Mouse (Mus musculus) bone marrow, adult 2 months (tissue): ENCODE measurements around the gene Olfr739. TPM values are rescaled to one million over a fixed set of nuclear protein-coding genes. Genes with fewer than 3 reads are reported as not detected.

ENCODE experiments used
- H3K27ac ChIP-seq: fragments of 200-500 bp; 2 replicates; pipeline ENCODE4 v1.5.1; 2012; ENCODE audit warnings: low read depth, mild to moderate bottlenecking, control low read depth, inconsistent platforms, low read length; ENCODE audit not compliant: control insufficient read depth, poor library complexity, insufficient read depth
- H3K4me1 ChIP-seq: fragments of 200-500 bp; 2 replicates; pipeline ENCODE4 v1.6.1; 2011; ENCODE audit warnings: low read length; ENCODE audit not compliant: control insufficient read depth, insufficient read depth
- H3K4me3 ChIP-seq: fragments of 200-500 bp; replicated peaks from 2 replicates; pipeline ENCODE3; 2011; ENCODE audit warnings: mild to moderate bottlenecking, low read depth, low read length, control low read depth; ENCODE audit not compliant: control insufficient read depth
- CTCF ChIP-seq: fragments of 200-500 bp; IDR thresholded peaks from 2 replicates; pipeline ENCODE4 v1.5.1; 2011; ENCODE audit warnings: low read length, control low read depth; ENCODE audit not compliant: control insufficient read depth, insufficient read depth
- POLR2A ChIP-seq: fragments of 200-500 bp; IDR thresholded peaks from 2 replicates; pipeline ENCODE4 v1.6.1; 2011; ENCODE audit warnings: low read depth, mild to moderate bottlenecking, control low read depth, low read length, borderline replicate concordance; ENCODE audit not compliant: control insufficient read depth
- WGBS: fragments of 180-500 bp; shearing (Covaris S2); methylation state at CpG from one replicate; pipeline ENCODE4 v1.1.7; 2018; 5-methylcytosine and 5-hydroxymethylcytosine counted together
- polyA plus RNA-seq: library from polyadenylated mRNA; stranded (reverse); fragments of >200 nt; gene quantifications from 2 replicates; pipeline ENCODE4 v1.2.4, GENCODE M21; 2011; ENCODE audit warnings: low replicate concordance; ENCODE audit not compliant: missing spikeins, insufficient read depth, insufficient read length

Gene Olfr739
- polyA plus RNA-seq = not detected in 2 replicates

DNA sequence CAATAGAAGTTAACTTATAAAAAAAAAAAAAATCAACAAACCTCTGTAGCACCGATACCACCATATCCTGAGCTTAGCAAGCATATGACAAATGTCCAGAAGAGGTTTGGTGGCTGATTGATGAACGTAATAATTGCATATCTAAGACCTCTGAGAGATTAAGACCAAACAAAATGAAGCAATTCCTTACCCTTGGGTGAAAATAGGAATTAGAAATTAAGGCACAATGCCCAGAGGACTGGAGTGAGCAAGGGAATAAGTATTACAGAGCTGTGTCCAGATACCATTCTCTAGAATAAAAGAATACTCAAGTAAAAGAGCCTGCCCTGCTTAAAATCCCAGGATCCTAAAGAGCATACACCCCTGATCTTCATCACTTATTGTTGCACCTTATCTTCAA lies at the start of gene Olfr739:
Gene Olfr739 (plus strand): TSS at position 301 of the 400 bp plus-strand sequence.
- no peak within 1 kb of the TSS for H3K4me3 ChIP-seq
- H3K27ac ChIP-seq = no peak within 1 kb of the TSS
- WGBS = 61% methylated on average over 2 of the region's 2 CpGs
- H3K4me1 ChIP-seq = no peaks in the 10 kb centered on the region
- no peak for TF ChIP-seq CTCF

DNA sequence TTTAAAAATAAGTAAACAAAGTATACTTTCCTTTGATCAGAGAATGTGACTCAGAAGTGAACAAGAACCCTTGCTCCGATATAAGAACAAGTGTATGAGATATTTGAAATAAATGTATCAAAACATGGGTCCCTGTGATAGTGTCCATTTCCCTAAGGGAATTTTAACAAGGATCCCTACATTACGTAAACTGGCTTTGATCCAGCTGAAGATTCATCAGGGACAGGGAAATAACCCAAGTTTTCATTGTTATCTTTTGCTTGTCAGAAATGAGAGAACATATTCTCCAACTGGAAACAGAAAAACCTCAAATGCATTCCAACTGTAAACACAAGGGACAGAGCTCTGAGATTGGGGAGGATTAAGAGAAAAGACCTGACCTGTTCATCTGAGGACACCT lies 37.6 kb upstream of the Olfr739 start, which contains the start of gene Olfr736:
Gene Olfr736 (plus strand): TSS at position 301 of the 400 bp plus-strand sequence.
- H3K4me3 ChIP-seq = no peak within 1 kb of the TSS
- TF ChIP-seq CTCF (no peak), POLR2A (no peak)
- no peaks in the 10 kb centered on the region; the same call in 1 of the 2 replicates for H3K4me1 ChIP-seq
- H3K27ac ChIP-seq = no peak within 1 kb of the TSS
- 82% methylated on average over 2 of the region's 2 CpGs for WGBS

DNA sequence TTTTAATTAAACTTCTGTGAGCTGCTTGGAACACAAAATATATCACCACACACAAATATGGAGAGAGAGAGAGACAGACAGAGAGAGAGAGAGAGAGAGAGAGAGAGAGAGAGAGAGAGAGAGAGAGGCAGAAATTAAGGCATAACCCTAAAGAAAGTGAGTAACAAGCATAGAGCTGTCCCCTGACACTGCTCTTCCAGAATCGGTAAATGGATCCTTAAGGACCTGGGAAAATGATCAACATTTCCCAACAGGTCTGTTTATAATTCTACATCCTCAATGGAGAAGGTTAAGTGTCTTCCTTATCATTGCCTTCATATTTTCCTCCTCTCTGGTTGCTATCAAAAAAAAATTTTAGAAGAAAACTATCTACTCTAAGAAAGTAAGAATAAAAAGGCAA lies 11.2 kb upstream of the Olfr739 start, which contains the start of gene Olfr738:
Gene Olfr738 (plus strand): TSS at position 301 of the 400 bp plus-strand sequence.
- Histone ChIP-seq H3K27ac (no peak within 1 kb of the TSS), H3K4me1 (no peaks in the 10 kb centered on the region), H3K4me3 (no peak within 1 kb of the TSS)
- TF ChIP-seq CTCF (no peak), POLR2A (no peak)
- 71% methylated on average over 1 of the region's 1 CpGs for WGBS

DNA sequence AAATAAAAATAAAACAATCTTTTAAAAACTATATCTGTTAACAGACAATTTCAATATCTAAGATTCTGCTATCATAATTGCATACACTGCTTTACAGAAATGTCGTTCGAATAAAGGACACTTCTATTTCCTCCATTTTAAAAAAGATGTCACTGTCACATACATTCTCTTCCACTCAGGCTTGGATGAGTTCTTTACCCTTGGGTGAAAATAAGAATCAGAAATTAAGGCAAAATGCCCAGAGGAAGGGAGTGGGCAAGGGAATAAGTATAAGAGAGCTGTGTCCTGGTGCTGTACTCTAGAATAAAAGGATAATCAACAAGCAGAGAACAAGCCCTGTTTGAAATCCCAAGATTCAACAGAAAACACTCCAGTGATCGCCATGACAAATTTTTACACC lies 26.8 kb downstream of the Olfr739 start, which contains the start of gene Olfr740:
Gene Olfr740 (plus strand): TSS at position 301 of the 400 bp plus-strand sequence.
- 77% methylated on average over 3 of the region's 3 CpGs for WGBS
- no peak within 1 kb of the TSS for H3K27ac ChIP-seq
- no peak for TF ChIP-seq POLR2A
- no peak for TF ChIP-seq CTCF

DNA sequence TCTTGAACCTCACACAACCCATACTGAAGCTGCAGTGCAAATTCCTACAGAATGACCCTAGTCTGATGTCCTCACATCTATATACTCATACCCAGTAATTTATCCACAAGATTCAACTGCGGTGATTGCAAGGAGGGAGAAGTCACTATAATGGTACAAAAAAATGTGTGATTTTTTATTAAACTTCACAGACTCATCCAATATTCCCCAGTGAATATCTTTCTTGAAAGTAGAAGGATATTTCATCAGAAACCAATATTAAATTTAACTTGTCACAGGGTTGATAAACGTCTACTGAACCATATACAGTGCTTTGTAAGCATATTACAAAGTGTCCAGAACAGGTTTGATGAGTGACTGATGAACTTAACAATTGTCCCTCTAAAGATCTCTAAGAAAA lies 54.0 kb downstream of the Olfr739 start, which contains the start of gene Olfr741:
Gene Olfr741 (plus strand): TSS at position 301 of the 400 bp plus-strand sequence.
- no peak for TF ChIP-seq CTCF
- no peak for TF ChIP-seq POLR2A
- H3K4me1 ChIP-seq = no peaks in the 10 kb centered on the region
- H3K27ac ChIP-seq = no peak within 1 kb of the TSS
- 60% methylated on average over 2 of the region's 2 CpGs for WGBS
- H3K4me3 ChIP-seq = no peak within 1 kb of the TSS

More for the DNA sequence above, 26.8 kb downstream of the Olfr739 start, which contains the start of gene Olfr740:
- Histone ChIP-seq H3K4me1 (no peaks in the 10 kb centered on the region), H3K4me3 (no peak within 1 kb of the TSS)

Other genes starting within 250 kb of the Olfr739 start
- gene Olfr730, start 230.4 kb upstream of the Olfr739 start, polyA plus RNA-seq = not detected in 2 replicates
- gene Olfr731, start 176.8 kb upstream of the Olfr739 start, polyA plus RNA-seq = not detected in 2 replicates
- not detected in 2 replicates for gene Olfr732, start 134.4 kb upstream of the Olfr739 start, polyA plus RNA-seq
- gene Olfr733, start 117.1 kb upstream of the Olfr739 start, polyA plus RNA-seq = not detected in 2 replicates
- gene Olfr734, start 91.9 kb upstream of the Olfr739 start, polyA plus RNA-seq = not detected in 2 replicates
- not detected in 2 replicates for gene Olfr735, start 69.8 kb upstream of the Olfr739 start, polyA plus RNA-seq
- gene Tlr11, start 60.7 kb upstream of the Olfr739 start, polyA plus RNA-seq = not detected in 2 replicates
- gene Olfr736, start 37.5 kb upstream of the Olfr739 start, polyA plus RNA-seq = not detected in 2 replicates
- not detected in 2 replicates for gene Olfr738, start 11.1 kb upstream of the Olfr739 start, polyA plus RNA-seq
- gene Olfr740, start 26.9 kb downstream of the Olfr739 start, polyA plus RNA-seq = not detected in 2 replicates
- gene Olfr741, start 54.1 kb downstream of the Olfr739 start, polyA plus RNA-seq = not detected in 2 replicates
- gene Olfr742, start 85.0 kb downstream of the Olfr739 start, polyA plus RNA-seq = not detected in 2 replicates
- gene Olfr743, start 103.2 kb downstream of the Olfr739 start, polyA plus RNA-seq = not detected in 2 replicates
- not detected in 2 replicates for gene Olfr744, start 196.3 kb downstream of the Olfr739 start, polyA plus RNA-seq
- not detected in 2 replicates for gene Olfr745, start 220.8 kb downstream of the Olfr739 start, polyA plus RNA-seq
- gene Olfr746, start 228.5 kb downstream of the Olfr739 start, polyA plus RNA-seq = not detected in 2 replicates